Mouse (Mus musculus) adrenal gland, postnatal 25 days (tissue): ENCODE measurements around the gene Rps15a. TPM values are rescaled to one million over a fixed set of nuclear protein-coding genes. Genes with fewer than 3 reads are reported as not detected.

Source experiments
- DNase-seq: peaks from one replicate; pipeline ENCODE4 v3.0.0; 2021; ENCODE audit warnings: mixed read lengths
- long read RNA-seq: library from polyadenylated mRNA; stranded (forward); transcript quantifications from one replicate; pipeline ENCODE4 v2.0.0, GENCODE M21; 2021
- total RNA-seq: library from RNA; stranded (reverse); gene quantifications from 2 replicates; pipeline ENCODE4 v1.2.3, GENCODE M21; 2021

Gene Rps15a
- 707 and 804 TPM in 2 replicates for total RNA-seq
- long read RNA-seq, full-length matches to known transcripts: 187 of 191 reads
- long read RNA-seq, partial matches to known transcripts: 4 of 191 reads
- long read RNA-seq, other reads (novel, unspliced or antisense): 0 of 191 reads

- DNase-seq: peak; percentile 90
Observed at GRCm38 (mm10) chr7:118115877-118116568, at the start of gene Rps15a. Gene Rps15a, minus strand, starts transcription at chr7:118116188.

- DNase-seq: no peak
Observed at GRCm38 (mm10) chr7:118163006-118163405, 47.0 kb upstream of the Rps15a start.

GRCm38 (mm10) chr7:118160121-118160520, 44.1 kb upstream of the Rps15a start:
- DNase-seq: no peak

- no peak for DNase-seq
Observed at GRCm38 (mm10) chr7:118156461-118156860, 40.5 kb upstream of the Rps15a start.

GRCm38 (mm10) chr7:118154150-118154549, 38.2 kb upstream of the Rps15a start:
- no peak for DNase-seq

- no peak for DNase-seq
Observed at GRCm38 (mm10) chr7:118143602-118144001, 27.6 kb upstream of the Rps15a start.

GRCm38 (mm10) chr7:118143123-118143522, 27.1 kb upstream of the Rps15a start:
- DNase-seq: no peak

- no peak for DNase-seq
Observed at GRCm38 (mm10) chr7:118141271-118141670, 25.3 kb upstream of the Rps15a start.

GRCm38 (mm10) chr7:118135128-118135527, 19.1 kb upstream of the Rps15a start:
- DNase-seq: no peak

GRCm38 (mm10) chr7:118129430-118130041, 13.5 kb upstream of the Rps15a start, which contains the start of gene Arl6ip1:
Gene Arl6ip1, minus strand, starts transcription at chr7:118129662.
- DNase-seq: peak; percentile 95

GRCm38 (mm10) chr7:118128925-118129429, 13.0 kb upstream of the Rps15a start:
- DNase-seq: no peak

GRCm38 (mm10) chr7:118126219-118126875, 10.4 kb upstream of the Rps15a start:
- no peak for DNase-seq

- DNase-seq: no peak
Observed at GRCm38 (mm10) chr7:118125736-118126135, 9.7 kb upstream of the Rps15a start.

GRCm38 (mm10) chr7:118123512-118124411, 7.8 kb upstream of the Rps15a start:
- no peak for DNase-seq

- no peak for DNase-seq
Observed at GRCm38 (mm10) chr7:118122235-118122634, 6.2 kb upstream of the Rps15a start.

- no peak for DNase-seq
Observed at GRCm38 (mm10) chr7:118120654-118121053, 4.7 kb upstream of the Rps15a start.

GRCm38 (mm10) chr7:118119946-118120345, 4.0 kb upstream of the Rps15a start:
- DNase-seq: no peak

- no peak for DNase-seq
Observed at GRCm38 (mm10) chr7:118119142-118119541, 3.2 kb upstream of the Rps15a start.

GRCm38 (mm10) chr7:118118426-118118825, 2.4 kb upstream of the Rps15a start:
- no peak for DNase-seq

GRCm38 (mm10) chr7:118117539-118118210, 1.7 kb upstream of the Rps15a start:
- no peak for DNase-seq
